Comparison of ENCODE assay signal across 34 mouse cellular contexts in the genomic region with DNA sequence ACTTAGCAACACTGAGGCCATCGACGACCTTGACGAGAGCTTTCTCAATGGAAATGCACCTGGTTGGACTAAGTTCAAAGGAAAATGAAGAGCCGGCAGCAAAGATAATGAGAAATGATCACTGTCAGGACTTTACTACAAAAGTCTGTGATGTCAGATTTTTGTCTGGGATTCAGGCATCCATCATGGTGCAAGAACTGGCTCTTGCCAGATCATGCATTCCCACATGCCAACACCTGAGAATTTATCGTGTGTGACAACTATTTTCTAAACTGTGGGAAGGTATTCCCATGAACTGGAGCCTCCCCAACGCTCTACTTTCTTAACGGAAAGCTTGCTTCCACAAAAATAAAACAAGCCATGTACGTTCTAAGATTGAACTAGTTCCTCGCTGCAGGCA. TPM values are rescaled to one million over a fixed set of nuclear protein-coding genes. Genes with fewer than 3 reads are reported as not detected.
"Had no signal": no experiment of that assay in that cellular context is flagged by ENCODE, and none has a peak within 500 bp of the region (broad histone marks: within the 10 kb centered on the region; RNA-seq: fewer than 3 reads in every experiment).

No protein-coding gene starts in this region.

- H3K36me3 ChIP-seq: embryonic facial prominence, embryonic 12.5 days; embryonic facial prominence, embryonic 13.5 days; embryonic facial prominence, embryonic 15.5 days; forebrain, embryonic 10.5 days; forebrain, embryonic 12.5 days; forebrain, embryonic 15.5 days had no signal

- H3K4me1 ChIP-seq: embryonic facial prominence, embryonic 12.5 days; embryonic facial prominence, embryonic 13.5 days; embryonic facial prominence, embryonic 15.5 days; forebrain, embryonic 15.5 days had no signal

- H3K4me3 ChIP-seq: embryonic facial prominence, embryonic 12.5 days; embryonic facial prominence, embryonic 13.5 days; embryonic facial prominence, embryonic 15.5 days; erythroblast, embryonic 14.5 days; forebrain, embryonic 10.5 days; forebrain, embryonic 12.5 days; forebrain, embryonic 13.5 days; forebrain, embryonic 15.5 days; gastrocnemius, adult 2 months; heart, adult 2 months had no signal

- H3K27me3 ChIP-seq: embryonic facial prominence, embryonic 15.5 days had no signal

- DNase-seq: cerebellum, adult 8-10 months; cerebellum, adult 9-10 months; cerebellum, adult 9-11 months; cerebellum, postnatal 10 days; cerebellum, postnatal 14 days; cerebellum, postnatal 25 days; cerebellum, postnatal 36 days; embryo, embryonic 11 days; forebrain, postnatal 0 days; gastrocnemius, adult 2 months; gastrocnemius, postnatal 10 days; gastrocnemius, postnatal 14 days; gastrocnemius, postnatal 25 days; gastrocnemius, postnatal 36 days; heart, adult 18-20 months; heart, adult 2 months had no signal

- H3K27ac ChIP-seq: embryonic facial prominence, embryonic 12.5 days; embryonic facial prominence, embryonic 13.5 days; embryonic facial prominence, embryonic 15.5 days; forebrain, embryonic 10.5 days; forebrain, embryonic 12.5 days; forebrain, embryonic 13.5 days; forebrain, embryonic 15.5 days; gastrocnemius, adult 2 months; heart, adult 2 months had no signal

- ATAC-seq: forebrain, embryonic 13.5 days; forebrain, embryonic 14.5 days; forebrain, embryonic 15.5 days; forebrain, embryonic 16.5 days; forebrain, postnatal 0 days had no signal

- H3K4me2 ChIP-seq: embryonic facial prominence, embryonic 12.5 days; embryonic facial prominence, embryonic 13.5 days; embryonic facial prominence, embryonic 15.5 days; forebrain, embryonic 12.5 days; forebrain, embryonic 13.5 days; forebrain, embryonic 15.5 days; heart, embryonic 11.5 days had no signal

- H3K9ac ChIP-seq: embryonic facial prominence, embryonic 12.5 days; embryonic facial prominence, embryonic 13.5 days; embryonic facial prominence, embryonic 15.5 days; forebrain, embryonic 12.5 days; forebrain, embryonic 13.5 days; forebrain, embryonic 15.5 days; forebrain, postnatal 0 days had no signal

- H3K9me3 ChIP-seq: embryonic facial prominence, embryonic 12.5 days; embryonic facial prominence, embryonic 13.5 days; embryonic facial prominence, embryonic 15.5 days; forebrain, embryonic 10.5 days; forebrain, embryonic 12.5 days; forebrain, embryonic 13.5 days; forebrain, embryonic 15.5 days had no signal

RNA-seq across cellular contexts. Expression of a gene that starts 58.1 kb away (rescaled TPM):
- total RNA-seq: common myeloid progenitor, adult 5-6 weeks; gastrocnemius, adult 18-20 months; gastrocnemius, adult 2 months; gastrocnemius, adult 8-10 months; gastrocnemius, postnatal 14 days; gastrocnemius, postnatal 25 days; gastrocnemius, postnatal 36 days; gastrocnemius, postnatal 4 days; granulocyte monocyte progenitor cell, adult 5-6 weeks; heart, adult 18-20 months; heart, adult 2 months; heart, adult 8-10 months had no signal
- polyA plus RNA-seq: erythroblast, embryonic 14.5 days; forebrain, embryonic 15.5 days; gonadal fat pad, adult 2 months had no signal
